Mouse (Mus musculus) G1E (cell line): ENCODE data around the gene Prnp. TPM values are rescaled to one million over a fixed set of nuclear protein-coding genes. Genes with fewer than 3 reads are reported as not detected.

ENCODE experiments used
- ATAC-seq: 2 replicates; pipeline ENCODE4 v1.8.0; 2016; ENCODE audit warnings: mild to moderate bottlenecking; ENCODE audit not compliant: insufficient number of reproducible peaks, poor library complexity, low FRiP score, severe bottlenecking; ENCODE audit errors: extremely low read depth
- DNase-seq: peaks from one replicate; pipeline ENCODE4 v3.0.0; 2012; ENCODE audit warnings: low spot score
- H3K27me3 ChIP-seq: 2 replicates; pipeline ENCODE4 v1.6.1; 2012; ENCODE audit warnings: mild to moderate bottlenecking, low read length, inconsistent platforms; ENCODE audit not compliant: insufficient read depth
- H3K36me3 ChIP-seq: replicated peaks from 2 replicates; pipeline ENCODE3; 2012; ENCODE audit warnings: mild to moderate bottlenecking, inconsistent platforms
- H3K4me1 ChIP-seq: 2 replicates; pipeline ENCODE4 v1.6.1; 2012; ENCODE audit warnings: low read depth, low read length, inconsistent platforms, mixed read lengths; ENCODE audit not compliant: insufficient read depth
- H3K4me3 ChIP-seq: 2 replicates; pipeline ENCODE4 v1.5.1; 2012; ENCODE audit warnings: low read depth, mild to moderate bottlenecking, inconsistent platforms, low read length, moderate library complexity, mixed read lengths
- H3K9me3 ChIP-seq: replicated peaks from 2 replicates; pipeline ENCODE4 v1.6.1; 2012; ENCODE audit warnings: inconsistent platforms
- CTCF ChIP-seq: IDR thresholded peaks from 2 replicates; pipeline ENCODE4 v1.5.1; 2012; ENCODE audit warnings: low read depth, low read length, inconsistent platforms, mixed read lengths
- GATA1 ChIP-seq: IDR thresholded peaks from 2 replicates; pipeline ENCODE4 v1.6.1; 2012; ENCODE audit warnings: borderline replicate concordance, low read length, inconsistent platforms, mixed read lengths
- GATA2 ChIP-seq: IDR thresholded peaks from 2 replicates; pipeline ENCODE4 v1.6.1; 2012; ENCODE audit warnings: low read depth, low read length, inconsistent platforms, borderline replicate concordance
- POLR2AphosphoS5 ChIP-seq: IDR thresholded peaks from 2 replicates; pipeline ENCODE4 v1.6.1; 2012; ENCODE audit warnings: low read depth, low read length, inconsistent platforms; ENCODE audit not compliant: insufficient replicate concordance
- TAL1 ChIP-seq: conservative IDR thresholded peaks from 2 replicates; pipeline ENCODE4 v1.6.1; 2012; ENCODE audit warnings: low read depth, low read length, inconsistent platforms, mixed read lengths
- polyA plus RNA-seq: library from polyadenylated mRNA; stranded (reverse); fragments of >175 nt; gene quantifications from 2 replicates; pipeline ENCODE4 v1.2.3, GENCODE M21; 2012
- total RNA-seq, 2 experiments: library from RNA; stranded (forward) in 1 of 2; stranded (reverse) in 1 of 2; fragments of 200-1000 nt in 1 of 2; fragments of >200 nt in 1 of 2; fragmentation: Nextera tagmentation in 1 of 2; gene quantifications; 2 replicates each; pipeline ENCODE4 v1.2.3; 2014 to 2017

The Prnp gene
- total and polyA plus RNA-seq, 3 experiments: 153 to 977 (median 399) TPM

GRCm38 (mm10) chr2:131945225-131945624 lies 35.5 kb downstream of the Prnp start:
- TF ChIP-seq POLR2AphosphoS5 (no peak), TAL1 (no peak), GATA1 (no peak), GATA2 (no peak)
- Histone ChIP-seq H3K27me3 (peaks cover 11% of the 10 kb centered on the region), H3K4me1 (peaks cover 10% of the 10 kb centered on the region), H3K9me3 (no peaks in the 10 kb centered on the region), H3K36me3 (no peaks in the 10 kb centered on the region), H3K4me3 (no peak overlapping the region)
- DNase-seq (no peak), ATAC-seq (no peak)

- H3K4me3 ChIP-seq: no peak overlapping the region
- no peaks in the 10 kb centered on the region for H3K9me3 ChIP-seq
- TF ChIP-seq GATA2: no peak
- no peak for TF ChIP-seq TAL1
- no peak for TF ChIP-seq POLR2AphosphoS5
- TF ChIP-seq GATA1: no peak
- TF ChIP-seq CTCF: no peak
- peaks cover 17% of the 10 kb centered on the region for H3K27me3 ChIP-seq
- DNase-seq: no peak
- H3K36me3 ChIP-seq: no peaks in the 10 kb centered on the region
- H3K4me1 ChIP-seq: peaks cover 9% of the 10 kb centered on the region
- no peak for ATAC-seq
Measured at GRCm38 (mm10) chr2:131945765-131946164, 36.0 kb downstream of the Prnp start.

GRCm38 (mm10) chr2:131946351-131946750 lies 36.6 kb downstream of the Prnp start:
- ATAC-seq: no peak
- Histone ChIP-seq H3K27me3 (peaks cover 18% of the 10 kb centered on the region), H3K9me3 (no peaks in the 10 kb centered on the region), H3K36me3 (no peaks in the 10 kb centered on the region), H3K4me1 (peaks cover 8% of the 10 kb centered on the region), H3K4me3 (no peak overlapping the region)
- no peak for TF ChIP-seq GATA2
- no peak for TF ChIP-seq POLR2AphosphoS5
- TF ChIP-seq CTCF: no peak
- no peak for TF ChIP-seq GATA1
- no peak for TF ChIP-seq TAL1
- no peak for DNase-seq

- H3K36me3 ChIP-seq: no peaks in the 10 kb centered on the region
- no peaks in the 10 kb centered on the region for H3K9me3 ChIP-seq
- TF ChIP-seq GATA1 (no peak), POLR2AphosphoS5 (no peak)
- ATAC-seq: no peak
- DNase-seq: no peak
- H3K4me3 ChIP-seq: no peak overlapping the region
- peaks cover 25% of the 10 kb centered on the region for H3K27me3 ChIP-seq
- peaks cover 8% of the 10 kb centered on the region for H3K4me1 ChIP-seq
Measured at GRCm38 (mm10) chr2:131948156-131948555, 38.4 kb downstream of the Prnp start.

- DNase-seq: no peak
- peaks cover 31% of the 10 kb centered on the region for H3K27me3 ChIP-seq
- H3K4me1 ChIP-seq: peaks cover 8% of the 10 kb centered on the region
- no peaks in the 10 kb centered on the region for H3K9me3 ChIP-seq
- ATAC-seq: no peak
- no peaks in the 10 kb centered on the region for H3K36me3 ChIP-seq
- H3K4me3 ChIP-seq: no peak overlapping the region
- TF ChIP-seq GATA1: no peak
- no peak for TF ChIP-seq CTCF
- no peak for TF ChIP-seq TAL1
- no peak for TF ChIP-seq POLR2AphosphoS5
- TF ChIP-seq GATA2: no peak
Measured at GRCm38 (mm10) chr2:131948916-131949639, 39.4 kb downstream of the Prnp start.

GRCm38 (mm10) chr2:131949767-131950597 lies 40.3 kb downstream of the Prnp start:
- peak; percentile 28 for ATAC-seq
- peaks cover 9% of the 10 kb centered on the region for H3K4me1 ChIP-seq
- H3K9me3 ChIP-seq: no peaks in the 10 kb centered on the region
- peaks cover 33% of the 10 kb centered on the region for H3K27me3 ChIP-seq
- DNase-seq: peak; percentile 45
- TF ChIP-seq GATA1 (no peak), CTCF (peak; percentile 31; the same call in 1 of the 2 replicates)
- no peak overlapping the region for H3K4me3 ChIP-seq
- no peaks in the 10 kb centered on the region for H3K36me3 ChIP-seq
